Mouse (Mus musculus) thymus, postnatal 10 days (tissue): Measurements from ENCODE around the gene Irak3.

ENCODE experiments used
- DNase-seq, 2 experiments: peaks; one replicate each; pipeline ENCODE4 v3.0.0; 2021; ENCODE audit warnings: low spot score in 2 of 2

Irak3 gene

DNA sequence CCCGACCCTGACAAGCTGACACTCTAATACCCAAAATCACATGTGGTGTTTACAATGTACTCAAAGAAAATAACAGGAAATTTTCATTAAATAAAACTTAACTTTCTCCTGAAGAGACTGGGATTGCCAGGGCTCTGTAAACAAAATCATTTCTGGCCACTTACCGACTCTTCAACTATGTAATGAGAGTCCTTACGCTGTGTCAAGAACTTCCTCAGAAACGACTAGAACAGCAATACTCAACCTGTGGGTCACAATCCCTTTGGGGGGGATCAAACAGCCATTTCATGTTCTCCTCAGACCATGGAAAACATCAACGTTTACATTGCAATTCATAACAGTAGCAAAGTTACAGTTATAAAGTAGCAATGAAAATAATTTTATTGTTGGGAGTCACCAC, 104.4 kb downstream of the Irak3 start:
- DNase-seq: no peak

DNA sequence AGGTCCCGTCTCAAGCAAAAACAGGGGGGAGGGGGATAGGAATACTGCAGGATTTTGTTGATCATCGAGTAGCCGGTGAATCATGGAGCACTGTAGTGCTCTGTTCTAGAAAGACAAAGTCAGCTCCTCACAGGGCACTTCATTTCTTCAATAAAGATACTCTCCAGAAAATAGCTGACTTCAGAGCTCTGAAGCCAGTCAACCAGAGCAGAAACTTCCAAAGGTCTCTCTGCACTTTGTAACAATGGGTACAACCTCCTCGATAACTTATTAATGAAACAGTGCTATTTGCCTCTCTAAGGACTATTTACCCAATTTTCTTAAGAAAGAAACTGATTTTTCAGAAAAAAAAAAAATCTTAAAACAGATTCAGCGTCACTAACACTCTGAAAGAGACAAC, 106.2 kb downstream of the Irak3 start:
- no peak for DNase-seq

DNA sequence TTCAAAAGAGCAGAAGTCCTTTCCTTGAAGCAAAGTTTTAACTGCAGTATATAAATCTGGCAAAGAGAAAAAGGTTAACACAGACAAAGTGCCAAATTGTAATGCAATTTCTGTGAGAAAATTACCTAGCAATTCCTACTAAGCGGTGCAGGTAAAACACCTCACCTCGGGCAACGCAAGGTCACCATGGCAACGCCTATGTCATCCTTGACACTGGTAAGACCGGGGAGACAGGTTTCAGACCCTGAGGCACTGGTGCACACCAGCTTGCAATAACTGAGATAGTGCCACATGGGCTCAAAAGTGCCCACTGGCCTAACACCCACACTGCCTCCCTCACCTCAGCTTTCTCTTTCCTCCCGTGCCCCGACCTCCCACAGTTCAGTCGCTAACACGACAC, 106.8 kb downstream of the Irak3 start:
- no peak for DNase-seq

DNA sequence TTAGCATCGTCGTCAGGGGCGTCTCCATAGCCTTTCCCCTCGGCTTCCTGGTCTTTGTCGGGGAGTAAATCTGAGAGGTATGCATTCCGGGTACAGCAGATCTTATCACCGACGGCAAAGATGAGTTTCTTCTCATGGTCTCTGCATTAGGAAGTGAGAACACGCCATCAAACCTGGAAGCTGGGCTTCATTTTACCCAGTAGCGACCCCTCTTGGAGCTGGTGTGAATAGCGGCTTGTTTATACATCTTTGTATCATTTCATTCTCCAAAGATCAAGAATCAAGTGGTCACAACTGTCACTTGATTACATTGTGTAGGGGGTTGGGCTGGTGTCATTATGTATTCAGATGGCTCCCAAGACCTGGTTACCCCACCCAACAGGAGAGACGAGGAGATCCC, 109.4 kb downstream of the Irak3 start:
- no peak for DNase-seq
